Mouse (Mus musculus): ENCODE results near the gene Josd2. TPM values are rescaled to one million over a fixed set of nuclear protein-coding genes. Genes with fewer than 3 reads are reported as not detected.
A peak's percentile ranks its signal among the peaks of the same experiment; 100 is the strongest.

Josd2 gene
- polyA plus RNA-seq, 1 experiment, result 9.7 TPM

DNA sequence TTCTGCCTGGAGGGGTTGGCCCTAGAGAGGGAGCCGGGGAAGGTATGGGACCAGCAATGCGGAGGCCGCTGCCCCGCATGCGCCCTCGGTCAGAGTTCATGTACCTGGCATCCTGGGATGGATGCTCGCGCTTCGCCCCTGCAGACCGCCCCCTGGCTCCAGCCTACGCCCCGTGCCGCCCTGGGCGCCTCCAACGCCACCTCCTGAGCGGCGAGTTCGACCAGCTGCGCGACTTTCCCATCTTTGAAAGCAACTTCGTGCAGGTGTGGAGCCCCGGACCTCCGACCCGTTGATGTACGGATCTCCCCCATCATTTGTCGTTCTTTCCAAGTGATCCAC, 29.0 kb downstream of the Josd2 start:
- H3K27me3 ChIP-seq (ENCODE audit: control insufficient read depth, insufficient read depth, low read length, poor library complexity, severe bottlenecking), result no peaks in the 10 kb centered on the region
- TF ChIP-seq EP300 (IDR thresholded peaks at IDR 0.05; ENCODE audit: insufficient read depth, low read depth, low read length) (no peak), POLR2A (IDR thresholded peaks at IDR 0.05; ENCODE audit: insufficient read depth, low read length) (no peak), CTCF (IDR thresholded peaks at IDR 0.05; ENCODE audit: low read depth, low read length) (no peak)

DNA sequence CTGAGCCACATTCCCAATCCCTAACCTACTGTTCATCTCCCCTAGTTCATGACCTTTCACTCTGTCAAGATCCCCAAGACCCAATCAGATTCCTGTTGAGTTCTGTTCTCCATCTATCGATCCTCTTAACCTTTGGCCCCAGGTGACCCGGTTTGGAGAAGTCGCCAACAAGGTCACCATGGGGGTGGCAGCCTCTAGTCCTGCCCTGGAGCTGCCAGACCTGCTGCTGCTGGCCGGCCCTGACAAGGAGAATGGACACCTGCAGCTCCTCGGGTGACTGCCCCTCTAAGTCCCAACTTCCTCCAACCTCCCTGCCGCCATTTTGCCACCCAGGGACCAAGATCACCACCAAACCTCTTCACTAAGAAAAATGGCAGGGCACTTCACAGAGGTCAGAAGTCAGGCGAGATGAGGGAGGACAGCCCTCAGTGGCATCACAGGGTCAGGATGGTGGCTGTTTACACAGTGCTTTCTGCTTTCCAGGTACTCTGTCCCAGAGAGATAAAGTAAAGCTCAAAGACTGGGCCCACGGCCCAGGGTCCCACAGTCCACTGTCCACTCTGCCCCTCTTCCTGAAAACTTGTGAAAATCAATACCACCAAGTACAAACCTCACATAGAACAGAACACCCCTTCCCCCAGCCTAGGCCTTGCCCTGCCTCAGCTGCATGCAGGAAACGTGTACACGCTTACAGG, 29.7 kb downstream of the Josd2 start:
- no peaks in the 10 kb centered on the region for H3K4me1 ChIP-seq (ENCODE audit: control insufficient read depth, insufficient read depth, low read length)
- peak overlapping the region; percentile 41 for H3K4me3 ChIP-seq (ENCODE audit: low read depth, low read length)
- H3K27me3 ChIP-seq (ENCODE audit: control insufficient read depth, insufficient read depth, low read length, poor library complexity, severe bottlenecking), result no peaks in the 10 kb centered on the region
- peak overlapping the region; percentile 31; the same call in 1 of the 2 replicates for H3K27ac ChIP-seq (ENCODE audit: insufficient read depth, low read length)
- TF ChIP-seq EP300 (IDR thresholded peaks at IDR 0.05; ENCODE audit: insufficient read depth, low read depth, low read length) (no peak), CTCF (IDR thresholded peaks at IDR 0.05; ENCODE audit: low read depth, low read length) (no peak), POLR2A (IDR thresholded peaks at IDR 0.05; ENCODE audit: insufficient read depth, low read length) (no peak)
- no peaks in the 10 kb centered on the region for H3K9me3 ChIP-seq (replicated peaks; ENCODE audit: control insufficient read depth, insufficient read depth, low read length, poor library complexity, severe bottlenecking)
- peak overlapping the region; percentile 62 for H3K9ac ChIP-seq (ENCODE audit: low read depth, poor library complexity, severe bottlenecking)
- H3K36me3 ChIP-seq (ENCODE audit: control insufficient read depth, insufficient read depth, low read length, poor library complexity, severe bottlenecking), result no peaks in the 10 kb centered on the region

More for the DNA sequence above, 29.0 kb downstream of the Josd2 start:
- Histone ChIP-seq H3K9ac (ENCODE audit: low read depth, poor library complexity, severe bottlenecking) (peak overlapping the region; percentile 62), H3K4me3 (ENCODE audit: low read depth, low read length) (peak overlapping the region; percentile 81), H3K36me3 (ENCODE audit: control insufficient read depth, insufficient read depth, low read length, poor library complexity, severe bottlenecking) (no peaks in the 10 kb centered on the region), H3K4me1 (ENCODE audit: control insufficient read depth, insufficient read depth, low read length) (no peaks in the 10 kb centered on the region), H3K9me3 (replicated peaks; ENCODE audit: control insufficient read depth, insufficient read depth, low read length, poor library complexity, severe bottlenecking) (no peaks in the 10 kb centered on the region), H3K27ac (ENCODE audit: insufficient read depth, low read length) (peak overlapping the region; percentile 81)

DNA sequence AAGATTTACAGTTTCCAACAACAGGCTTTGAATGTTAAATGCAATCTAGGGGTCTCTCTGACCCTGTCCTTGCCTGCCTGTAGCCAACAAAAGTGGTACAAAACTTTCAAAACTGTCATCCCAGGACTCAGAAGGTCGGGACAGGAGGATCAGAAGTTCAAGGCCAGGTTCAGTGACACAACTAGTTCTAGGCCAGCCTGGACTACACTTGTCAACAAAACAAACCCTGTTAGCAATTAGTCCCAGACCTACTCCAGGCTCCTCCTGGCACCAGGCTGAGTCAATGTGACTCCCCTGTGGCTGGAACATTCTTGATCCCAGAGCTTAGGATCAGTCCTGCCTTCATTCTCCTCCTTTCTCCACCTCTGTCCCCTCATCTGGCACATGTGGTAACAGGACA, 31.1 kb downstream of the Josd2 start:
- TF ChIP-seq CTCF (IDR thresholded peaks at IDR 0.05; ENCODE audit: low read depth, low read length) (no peak), EP300 (IDR thresholded peaks at IDR 0.05; ENCODE audit: insufficient read depth, low read depth, low read length) (no peak), POLR2A (IDR thresholded peaks at IDR 0.05; ENCODE audit: insufficient read depth, low read length) (no peak)
- H3K4me3 ChIP-seq (ENCODE audit: low read depth, low read length), result no peak overlapping the region
- no peaks in the 10 kb centered on the region for H3K36me3 ChIP-seq (ENCODE audit: control insufficient read depth, insufficient read depth, low read length, poor library complexity, severe bottlenecking)
- no peak overlapping the region for H3K27ac ChIP-seq (ENCODE audit: insufficient read depth, low read length)
- H3K9me3 ChIP-seq (replicated peaks; ENCODE audit: control insufficient read depth, insufficient read depth, low read length, poor library complexity, severe bottlenecking), result no peaks in the 10 kb centered on the region
- H3K27me3 ChIP-seq (ENCODE audit: control insufficient read depth, insufficient read depth, low read length, poor library complexity, severe bottlenecking), result no peaks in the 10 kb centered on the region
- H3K9ac ChIP-seq (ENCODE audit: low read depth, poor library complexity, severe bottlenecking), result no peak overlapping the region
- no peaks in the 10 kb centered on the region for H3K4me1 ChIP-seq (ENCODE audit: control insufficient read depth, insufficient read depth, low read length)

DNA sequence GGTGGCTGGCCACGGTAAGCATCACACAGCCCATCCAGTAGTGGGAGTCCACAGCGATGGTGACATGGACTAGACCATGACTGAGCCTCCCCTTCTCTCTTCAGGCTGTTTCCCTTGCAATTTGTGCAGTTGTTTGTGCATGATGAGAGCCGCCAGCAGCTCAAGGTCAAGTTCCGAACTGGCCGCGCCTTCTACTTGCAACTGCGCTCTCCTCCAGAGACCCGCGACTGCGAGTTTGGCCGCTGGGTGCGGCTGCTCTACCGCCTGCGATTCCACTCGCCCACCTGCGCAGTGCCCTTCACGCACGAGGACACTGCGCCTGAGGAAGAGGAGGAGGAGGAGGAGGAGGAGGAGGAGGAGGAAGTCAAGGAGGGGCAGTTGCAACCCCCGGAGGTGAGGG, 32.3 kb downstream of the Josd2 start:
- no peaks in the 10 kb centered on the region for H3K4me1 ChIP-seq (ENCODE audit: control insufficient read depth, insufficient read depth, low read length)
- TF ChIP-seq EP300 (IDR thresholded peaks at IDR 0.05; ENCODE audit: insufficient read depth, low read depth, low read length) (0 out of 2 replicates have a peak, but pooled peaks have one; percentile 15), POLR2A (IDR thresholded peaks at IDR 0.05; ENCODE audit: insufficient read depth, low read length) (no peak)
- peak overlapping the region; percentile 17 for H3K4me3 ChIP-seq (ENCODE audit: low read depth, low read length)
- H3K9ac ChIP-seq (ENCODE audit: low read depth, poor library complexity, severe bottlenecking), result no peak overlapping the region
- H3K9me3 ChIP-seq (replicated peaks; ENCODE audit: control insufficient read depth, insufficient read depth, low read length, poor library complexity, severe bottlenecking), result no peaks in the 10 kb centered on the region
- no peaks in the 10 kb centered on the region for H3K36me3 ChIP-seq (ENCODE audit: control insufficient read depth, insufficient read depth, low read length, poor library complexity, severe bottlenecking)
- no peaks in the 10 kb centered on the region for H3K27me3 ChIP-seq (ENCODE audit: control insufficient read depth, insufficient read depth, low read length, poor library complexity, severe bottlenecking)
- no peak overlapping the region for H3K27ac ChIP-seq (ENCODE audit: insufficient read depth, low read length)

DNA sequence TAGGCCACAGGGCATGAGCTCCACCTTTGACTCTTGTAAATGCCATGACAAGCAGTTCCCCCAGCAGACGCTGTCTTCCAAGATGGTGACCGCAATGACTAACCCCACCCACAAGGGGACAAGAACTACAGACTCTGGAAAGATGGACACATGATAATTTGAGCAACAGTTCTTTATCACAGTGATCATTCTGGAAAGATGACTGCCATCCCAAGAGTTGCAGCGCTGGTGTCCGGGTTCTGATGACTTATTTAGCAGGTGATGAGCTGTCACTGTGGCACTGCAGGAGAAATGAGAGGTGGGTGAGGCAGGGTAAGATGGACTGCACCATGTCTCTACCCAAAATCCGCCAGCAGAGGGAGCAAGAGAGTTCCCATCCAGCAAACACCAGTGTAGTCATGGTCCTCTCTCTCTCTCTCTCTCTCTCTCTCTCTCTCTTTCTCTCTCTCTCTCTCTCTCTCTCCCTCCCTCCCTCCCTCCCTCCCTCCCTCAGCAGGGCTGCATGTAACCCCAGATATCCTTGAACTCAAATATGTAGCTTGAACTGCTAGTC, 33.9 kb downstream of the Josd2 start:
- Histone ChIP-seq H3K27me3 (ENCODE audit: control insufficient read depth, insufficient read depth, low read length, poor library complexity, severe bottlenecking) (no peaks in the 10 kb centered on the region), H3K9ac (ENCODE audit: low read depth, poor library complexity, severe bottlenecking) (no peak overlapping the region), H3K4me3 (ENCODE audit: low read depth, low read length) (no peak overlapping the region), H3K36me3 (ENCODE audit: control insufficient read depth, insufficient read depth, low read length, poor library complexity, severe bottlenecking) (no peaks in the 10 kb centered on the region), H3K9me3 (replicated peaks; ENCODE audit: control insufficient read depth, insufficient read depth, low read length, poor library complexity, severe bottlenecking) (no peaks in the 10 kb centered on the region), H3K4me1 (ENCODE audit: control insufficient read depth, insufficient read depth, low read length) (no peaks in the 10 kb centered on the region), H3K27ac (ENCODE audit: insufficient read depth, low read length) (no peak overlapping the region)
- peak; percentile 78 for TF ChIP-seq CTCF (IDR thresholded peaks at IDR 0.05; ENCODE audit: low read depth, low read length)
- no peak for TF ChIP-seq EP300 (IDR thresholded peaks at IDR 0.05; ENCODE audit: insufficient read depth, low read depth, low read length)

DNA sequence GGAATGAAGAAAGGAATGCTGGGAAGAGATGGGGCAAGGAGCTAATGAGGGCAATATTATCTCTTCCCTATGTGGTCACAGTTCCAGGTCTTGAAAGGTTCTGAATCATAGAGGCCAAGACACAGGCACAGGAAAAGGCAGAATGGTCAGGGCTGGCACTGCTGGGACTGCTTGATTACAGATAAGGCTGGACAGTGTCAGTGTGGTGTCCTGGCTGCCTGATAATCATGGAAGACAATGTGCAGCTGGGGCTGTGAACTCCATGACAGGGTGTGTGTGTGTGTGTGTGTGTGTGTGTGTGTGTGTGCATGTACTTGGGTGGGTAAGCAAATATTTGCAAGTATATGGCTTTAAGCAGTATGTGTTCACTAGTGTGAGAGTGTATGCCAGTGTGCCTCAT, 39.7 kb downstream of the Josd2 start:
- Histone ChIP-seq H3K9ac (ENCODE audit: low read depth, poor library complexity, severe bottlenecking) (no peak overlapping the region), H3K36me3 (ENCODE audit: control insufficient read depth, insufficient read depth, low read length, poor library complexity, severe bottlenecking) (no peaks in the 10 kb centered on the region), H3K27me3 (ENCODE audit: control insufficient read depth, insufficient read depth, low read length, poor library complexity, severe bottlenecking) (no peaks in the 10 kb centered on the region), H3K9me3 (replicated peaks; ENCODE audit: control insufficient read depth, insufficient read depth, low read length, poor library complexity, severe bottlenecking) (no peaks in the 10 kb centered on the region), H3K4me3 (ENCODE audit: low read depth, low read length) (no peak overlapping the region), H3K27ac (ENCODE audit: insufficient read depth, low read length) (no peak overlapping the region), H3K4me1 (ENCODE audit: control insufficient read depth, insufficient read depth, low read length) (no peaks in the 10 kb centered on the region)
- TF ChIP-seq EP300 (IDR thresholded peaks at IDR 0.05; ENCODE audit: insufficient read depth, low read depth, low read length), result no peak
- TF ChIP-seq POLR2A (IDR thresholded peaks at IDR 0.05; ENCODE audit: insufficient read depth, low read length), result no peak
- no peak for TF ChIP-seq CTCF (IDR thresholded peaks at IDR 0.05; ENCODE audit: low read depth, low read length)
